Mouse (Mus musculus) midbrain, embryonic 10.5 days (tissue): ENCODE results near the gene Fam49a. TPM values are rescaled to one million over a fixed set of nuclear protein-coding genes. Genes with fewer than 3 reads are reported as not detected.

ENCODE experiments used
- DNase-seq: peaks from one replicate; pipeline ENCODE4 v3.0.0-alpha.2; 2017; ENCODE audit warnings: low spot score
- H3K27ac ChIP-seq: fragments of 300-500 bp; sonication (generic); replicated peaks from 2 replicates; pipeline ENCODE4 v1.5.1; 2016; ENCODE audit warnings: mild to moderate bottlenecking
- H3K27me3 ChIP-seq: fragments of 300-500 bp; sonication (generic); 2 replicates; pipeline ENCODE4 v1.6.1; 2016; ENCODE audit warnings: low read depth, mild to moderate bottlenecking; ENCODE audit not compliant: poor library complexity, severe bottlenecking
- H3K36me3 ChIP-seq: fragments of 300-500 bp; sonication (generic); 2 replicates; pipeline ENCODE4 v1.6.1; 2016; ENCODE audit warnings: mild to moderate bottlenecking, moderate library complexity
- H3K4me1 ChIP-seq: fragments of 300-500 bp; sonication (generic); 2 replicates; pipeline ENCODE4 v1.6.1; 2016
- H3K4me3 ChIP-seq: fragments of 300-500 bp; sonication (generic); 2 replicates; pipeline ENCODE4 v1.5.1; 2016; ENCODE audit warnings: mild to moderate bottlenecking, moderate library complexity
- H3K9me3 ChIP-seq: fragments of 300-500 bp; sonication (generic); replicated peaks from 2 replicates; pipeline ENCODE4 v1.6.1; 2016; ENCODE audit warnings: mild to moderate bottlenecking
- WGBS: fragments of 180-500 bp; shearing (Covaris S2); methylation state at CpG from one replicate; pipeline ENCODE4 v1.1.7; 2016; 5-methylcytosine and 5-hydroxymethylcytosine counted together
- polyA plus RNA-seq: library from polyadenylated mRNA; unstranded; fragments of >200 nt; fragmentation: Nextera tagmentation; extraction: Ambion mirVana; gene quantifications from 2 replicates; pipeline ENCODE4 v1.2.1, GENCODE M21; 2016

Gene Fam49a
- polyA plus RNA-seq: 9.2 and 11.2 TPM in 2 replicates

DNA sequence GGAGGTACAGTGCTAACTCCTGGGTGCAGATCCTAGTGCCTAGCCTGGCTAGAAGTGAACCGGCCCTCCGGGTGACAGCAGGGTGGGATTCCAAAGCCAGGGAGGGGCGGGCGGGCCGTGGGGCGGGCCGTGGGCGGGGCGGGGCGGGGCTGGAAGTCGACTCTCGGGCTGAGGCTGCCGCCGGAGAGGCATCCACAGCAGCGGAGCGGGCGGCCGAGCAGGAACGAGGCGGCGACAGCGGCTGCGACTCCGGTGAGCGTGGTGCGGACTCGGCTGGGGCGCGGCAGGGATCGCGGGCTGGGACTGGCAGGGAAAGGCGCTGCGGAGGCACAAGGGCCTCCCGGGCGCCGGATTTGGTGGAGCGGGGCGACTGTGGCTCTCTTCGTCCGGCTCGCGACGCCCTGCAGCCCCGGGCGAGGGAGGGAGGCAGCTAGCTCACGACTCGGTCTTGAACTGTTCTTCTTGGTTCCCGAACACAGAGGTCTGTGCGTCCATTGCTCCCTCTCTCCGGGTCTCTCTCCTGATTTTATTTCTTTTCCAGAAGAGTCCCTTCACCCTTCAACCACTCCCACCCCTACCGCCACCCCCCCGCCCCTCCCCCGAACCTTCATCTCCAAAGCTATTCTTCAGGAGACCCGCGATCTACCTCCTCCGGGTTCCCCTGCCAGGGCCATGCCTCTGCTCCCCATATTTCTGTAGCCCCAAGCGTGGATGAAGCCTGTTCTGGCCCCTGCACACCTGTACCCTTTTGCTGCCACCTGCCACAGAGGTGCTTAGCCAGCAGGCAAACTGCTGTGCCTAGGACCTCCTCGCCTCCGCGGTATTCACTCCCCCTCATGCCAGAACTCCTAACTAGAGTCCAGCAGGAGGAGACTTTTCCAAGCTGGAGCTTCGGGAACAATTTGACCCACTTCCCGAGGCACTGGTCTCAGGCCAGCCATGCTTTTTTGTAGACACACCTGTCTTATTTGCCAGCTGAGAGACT lies at the start of gene Fam49a:
Fam49a (plus strand) TSS at position 153 of the 985 bp plus-strand sequence.
- no peaks in the 10 kb centered on the region for H3K36me3 ChIP-seq
- DNase-seq: peak; percentile 83
- under 1% methylated on average over 61 of the region's 62 CpGs for WGBS
- H3K9me3 ChIP-seq: no peaks in the 10 kb centered on the region
- peaks cover 27% of the 10 kb centered on the region for H3K27me3 ChIP-seq
- H3K27ac ChIP-seq: peak within 1 kb of the TSS; percentile 88
- peak within 1 kb of the TSS; percentile 76 for H3K4me3 ChIP-seq
- peaks cover 28% of the 10 kb centered on the region for H3K4me1 ChIP-seq

DNA sequence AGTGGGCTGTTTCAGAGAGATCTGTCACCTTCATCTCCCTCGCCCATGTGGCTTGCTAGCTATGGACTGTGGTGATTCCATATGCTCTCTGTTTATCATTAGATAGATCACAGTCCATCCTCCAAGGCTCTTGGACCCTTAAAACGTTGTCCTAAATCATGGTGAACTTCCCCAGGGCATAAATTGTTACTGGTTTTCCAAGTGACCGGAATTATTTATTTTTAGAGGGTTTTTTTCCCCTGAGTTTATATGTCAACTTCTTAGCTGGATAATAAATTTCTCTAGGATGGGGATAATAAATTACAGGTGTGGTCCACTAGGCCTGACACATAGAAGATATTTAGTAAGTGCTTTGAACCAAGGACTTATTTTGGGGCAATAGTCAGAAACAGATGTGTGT lies 48.4 kb upstream of the Fam49a start:
- no peaks in the 10 kb centered on the region for H3K36me3 ChIP-seq
- H3K27ac ChIP-seq: no peak overlapping the region
- no peaks in the 10 kb centered on the region for H3K27me3 ChIP-seq
- DNase-seq: no peak
- no peaks in the 10 kb centered on the region for H3K9me3 ChIP-seq
- H3K4me1 ChIP-seq: no peaks in the 10 kb centered on the region
- 73% methylated on average over 3 of the region's 3 CpGs for WGBS
- no peak overlapping the region for H3K4me3 ChIP-seq

GRCm38 (mm10) chr12:12218947-12219346 lies 43.0 kb upstream of the Fam49a start:
- no peaks in the 10 kb centered on the region for H3K27me3 ChIP-seq
- 81% methylated on average over 5 of the region's 5 CpGs for WGBS
- no peak for DNase-seq
- H3K9me3 ChIP-seq: no peaks in the 10 kb centered on the region
- no peak overlapping the region for H3K27ac ChIP-seq
- no peaks in the 10 kb centered on the region for H3K4me1 ChIP-seq
- no peaks in the 10 kb centered on the region for H3K36me3 ChIP-seq
- H3K4me3 ChIP-seq: no peak overlapping the region

- Histone ChIP-seq H3K4me3 (no peak overlapping the region), H3K27me3 (no peaks in the 10 kb centered on the region), H3K27ac (no peak overlapping the region), H3K9me3 (no peaks in the 10 kb centered on the region), H3K4me1 (no peaks in the 10 kb centered on the region), H3K36me3 (no peaks in the 10 kb centered on the region)
- WGBS: 86% methylated on average over 8 of the region's 8 CpGs
- no peak for DNase-seq
Measured at GRCm38 (mm10) chr12:12220755-12221496, 41.0 kb upstream of the Fam49a start.

DNA sequence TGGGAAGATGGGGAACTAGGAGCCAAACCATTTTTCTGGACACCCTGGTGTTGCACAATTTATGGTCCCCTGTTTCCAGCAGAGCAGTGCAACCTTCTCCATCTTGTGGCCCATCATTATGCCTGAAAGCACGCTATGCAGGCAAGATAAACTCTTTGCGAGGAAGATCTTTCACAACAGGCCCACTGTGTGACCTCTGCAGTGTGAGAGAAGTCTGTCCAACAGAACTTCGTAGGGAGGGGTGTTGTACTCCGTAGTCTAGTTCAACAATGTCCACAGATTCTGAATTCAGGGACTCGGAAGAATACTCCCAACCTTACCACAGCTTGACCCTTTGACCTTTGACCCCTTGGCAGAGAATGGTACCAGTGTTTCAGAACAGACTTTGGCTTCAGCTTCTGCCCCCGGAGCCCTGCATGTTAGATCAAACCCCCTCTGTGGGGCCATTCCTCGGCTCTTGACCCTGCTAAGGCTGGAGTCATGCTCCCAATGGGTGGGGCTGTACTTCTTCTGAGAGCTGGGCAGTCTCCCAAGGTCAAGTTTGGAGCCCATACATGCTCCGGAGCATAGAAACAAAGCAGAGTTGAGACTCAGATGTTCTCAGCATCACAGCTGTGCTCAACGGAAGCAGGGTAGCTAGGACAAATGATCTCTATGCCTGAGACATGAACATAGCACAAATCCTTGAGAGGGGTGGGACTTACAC lies 39.2 kb upstream of the Fam49a start:
- H3K4me3 ChIP-seq: no peak overlapping the region
- no peak overlapping the region for H3K27ac ChIP-seq
- 70% methylated on average over 9 of the region's 9 CpGs for WGBS
- DNase-seq: no peak
- no peaks in the 10 kb centered on the region for H3K4me1 ChIP-seq
- no peaks in the 10 kb centered on the region for H3K27me3 ChIP-seq
- H3K9me3 ChIP-seq: no peaks in the 10 kb centered on the region
- H3K36me3 ChIP-seq: no peaks in the 10 kb centered on the region

GRCm38 (mm10) chr12:12223336-12223735 lies 38.6 kb upstream of the Fam49a start:
- H3K4me3 ChIP-seq: no peak overlapping the region
- 85% methylated on average over 2 of the region's 2 CpGs for WGBS
- H3K4me1 ChIP-seq: no peaks in the 10 kb centered on the region
- H3K27ac ChIP-seq: no peak overlapping the region
- H3K27me3 ChIP-seq: no peaks in the 10 kb centered on the region
- DNase-seq: no peak
- no peaks in the 10 kb centered on the region for H3K36me3 ChIP-seq
- H3K9me3 ChIP-seq: no peaks in the 10 kb centered on the region

DNA sequence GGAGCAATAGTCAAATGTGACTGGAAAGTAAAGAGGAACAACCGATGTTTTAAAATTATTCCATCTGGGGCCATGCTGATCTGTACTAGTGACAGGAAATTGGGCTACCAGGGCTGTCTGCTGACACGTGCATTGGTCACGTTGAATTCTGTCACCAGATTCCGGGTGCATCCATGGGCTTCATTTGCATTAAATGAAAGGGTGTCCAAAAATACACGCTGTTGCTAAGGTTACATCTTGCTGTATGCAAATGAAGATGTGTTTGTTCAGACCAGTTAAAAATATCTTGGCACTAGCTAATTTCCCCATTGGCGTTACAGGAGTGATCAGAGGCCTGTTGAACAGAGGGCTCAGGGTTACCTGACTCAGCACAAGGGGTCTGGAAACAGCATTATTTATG lies 36.2 kb upstream of the Fam49a start:
- no peaks in the 10 kb centered on the region for H3K36me3 ChIP-seq
- no peak overlapping the region for H3K27ac ChIP-seq
- H3K4me3 ChIP-seq: no peak overlapping the region
- no peaks in the 10 kb centered on the region for H3K27me3 ChIP-seq
- H3K4me1 ChIP-seq: no peaks in the 10 kb centered on the region
- WGBS: 86% methylated on average over 6 of the region's 6 CpGs
- no peaks in the 10 kb centered on the region for H3K9me3 ChIP-seq
- DNase-seq: no peak

- no peak for DNase-seq
Measured at GRCm38 (mm10) chr12:12227594-12227993, 34.3 kb upstream of the Fam49a start.

DNA sequence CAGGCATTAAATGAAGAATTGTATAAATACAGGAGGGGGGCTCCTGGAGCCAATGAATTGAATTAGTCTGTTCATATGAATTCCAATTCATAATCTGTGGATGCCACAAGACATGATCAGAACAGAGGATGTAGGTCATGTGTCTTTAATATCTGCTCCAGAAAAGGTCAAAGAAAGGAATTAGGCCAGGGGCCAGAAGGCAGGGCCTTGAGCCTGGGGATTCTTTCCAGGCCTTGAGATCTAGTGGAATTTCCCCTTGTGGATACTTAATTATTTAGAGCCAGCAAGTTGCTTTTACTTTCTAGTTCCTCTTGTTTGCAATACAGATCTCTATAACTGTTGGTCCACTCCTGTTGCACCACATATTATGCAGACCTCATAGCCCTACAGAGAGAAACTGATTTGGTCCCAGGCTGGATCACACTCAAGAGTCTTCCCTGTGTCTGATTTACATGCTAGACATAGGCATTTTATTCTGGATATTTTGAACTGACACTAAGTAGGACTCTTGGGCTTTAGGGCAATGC lies 31.8 kb upstream of the Fam49a start:
- H3K4me1 ChIP-seq: no peaks in the 10 kb centered on the region
- no peak overlapping the region for H3K4me3 ChIP-seq
- DNase-seq: no peak
- no peaks in the 10 kb centered on the region for H3K36me3 ChIP-seq
- H3K27ac ChIP-seq: no peak overlapping the region
- H3K27me3 ChIP-seq: no peaks in the 10 kb centered on the region
- H3K9me3 ChIP-seq: no peaks in the 10 kb centered on the region

More at GRCm38 (mm10) chr12:12227594-12227993, 34.3 kb upstream of the Fam49a start:
- no peak overlapping the region for H3K27ac ChIP-seq
- H3K9me3 ChIP-seq: no peaks in the 10 kb centered on the region
- no peaks in the 10 kb centered on the region for H3K36me3 ChIP-seq
- H3K4me3 ChIP-seq: no peak overlapping the region
- no peaks in the 10 kb centered on the region for H3K4me1 ChIP-seq
- WGBS: 92% methylated on average over 3 of the region's 3 CpGs
- H3K27me3 ChIP-seq: no peaks in the 10 kb centered on the region

DNA sequence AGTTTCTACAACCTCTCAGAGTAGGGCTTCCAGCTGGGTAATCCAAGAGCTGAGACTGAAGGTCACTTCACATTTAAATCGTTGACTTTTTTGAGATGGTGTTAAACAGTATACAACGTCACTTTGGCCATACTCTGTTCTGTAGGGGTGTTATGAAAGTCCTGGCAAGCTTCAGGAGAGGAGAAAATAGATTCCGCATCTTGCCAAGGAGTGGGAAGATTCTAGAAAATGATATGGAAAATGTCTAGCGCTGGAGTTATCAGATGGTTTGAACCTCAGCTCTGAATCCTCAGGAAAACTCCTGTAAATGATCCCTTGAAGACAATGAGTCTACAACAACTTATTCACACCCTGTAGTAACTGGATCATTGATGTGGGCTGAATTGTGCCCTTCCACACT lies 29.8 kb upstream of the Fam49a start:
- WGBS: 95% methylated on average over 4 of the region's 4 CpGs
- H3K9me3 ChIP-seq: no peaks in the 10 kb centered on the region
- no peaks in the 10 kb centered on the region for H3K36me3 ChIP-seq
- 0 out of 2 replicates have a peak, but pooled peaks cover 3% of the 10 kb centered on the region for H3K4me1 ChIP-seq
- H3K4me3 ChIP-seq: no peak overlapping the region
- H3K27me3 ChIP-seq: no peaks in the 10 kb centered on the region
- no peak overlapping the region for H3K27ac ChIP-seq
- no peak for DNase-seq

DNA sequence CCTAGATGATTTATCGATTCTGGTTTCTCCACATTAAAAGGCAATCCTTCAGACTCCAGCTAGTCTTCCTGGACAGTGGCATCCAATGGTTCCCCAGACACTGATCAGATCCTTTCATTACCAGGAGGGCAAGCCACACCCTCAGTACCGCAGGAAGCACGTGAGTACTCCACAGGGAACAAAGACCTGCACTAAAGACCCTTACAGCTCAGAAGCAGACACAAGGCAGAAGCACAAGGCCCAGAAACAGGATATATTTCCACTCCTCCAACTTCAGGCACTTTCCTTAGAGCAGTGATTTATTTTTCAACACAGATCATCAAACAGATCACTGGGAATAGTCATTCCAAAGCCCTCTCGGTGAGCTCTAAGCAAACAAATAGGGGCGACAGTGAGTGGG lies 25.0 kb upstream of the Fam49a start:
- Histone ChIP-seq H3K27ac (peak overlapping the region; percentile 2; the same call in 1 of the 2 replicates), H3K9me3 (no peaks in the 10 kb centered on the region), H3K36me3 (no peaks in the 10 kb centered on the region), H3K27me3 (no peaks in the 10 kb centered on the region), H3K4me3 (no peak overlapping the region), H3K4me1 (0 out of 2 replicates have a peak, but pooled peaks cover 4% of the 10 kb centered on the region)
- no peak for DNase-seq
- 57% methylated on average over 5 of the region's 5 CpGs for WGBS

- no peak overlapping the region for H3K27ac ChIP-seq
- WGBS: 69% methylated on average over 3 of the region's 3 CpGs
- no peaks in the 10 kb centered on the region for H3K27me3 ChIP-seq
- no peaks in the 10 kb centered on the region for H3K36me3 ChIP-seq
- no peaks in the 10 kb centered on the region for H3K9me3 ChIP-seq
- H3K4me3 ChIP-seq: no peak overlapping the region
- H3K4me1 ChIP-seq: 0 out of 2 replicates have a peak, but pooled peaks cover 4% of the 10 kb centered on the region
- DNase-seq: no peak
Measured at GRCm38 (mm10) chr12:12239502-12239901, 22.4 kb upstream of the Fam49a start.
